ENCODE assay signal across 8 mouse cellular contexts in genomic region chr12:88419912-88420621, GRCm38 (mm10). TPM values are rescaled to one million over a fixed set of nuclear protein-coding genes. Genes with fewer than 3 reads are reported as not detected.
A peak's percentile ranks its signal among the peaks of the same experiment; 100 is the strongest.
DNase-seq lines count a peak whose midpoint lies in the region; ATAC-seq lines count a peak whose summit lies in the region.

No protein-coding gene starts in this region.

- no peaks in the 10 kb centered on the region for H3K27me3 ChIP-seq in forebrain, embryonic 13.5 days
- no peaks in the 10 kb centered on the region for H3K27me3 ChIP-seq in forebrain, embryonic 12.5 days
- no peaks in the 10 kb centered on the region for H3K27me3 ChIP-seq in neural tube, embryonic 13.5 days
- H3K27me3 ChIP-seq in hindbrain, embryonic 14.5 days (ENCODE audit: control insufficient read depth, insufficient read depth, low read length), result no peaks in the 10 kb centered on the region

- H3K27ac ChIP-seq in forebrain, embryonic 13.5 days, result no peak overlapping the region; the same call in 1 of the 2 replicates
- H3K27ac ChIP-seq in forebrain, embryonic 12.5 days, result no peak overlapping the region
- peak overlapping the region; percentile 40; the same call in 1 of the 2 replicates for H3K27ac ChIP-seq in neural tube, embryonic 13.5 days (replicated peaks)
- no peak overlapping the region for H3K27ac ChIP-seq in hindbrain, embryonic 14.5 days

- H3K4me3 ChIP-seq in forebrain, embryonic 13.5 days, result no peak overlapping the region
- no peak overlapping the region for H3K4me3 ChIP-seq in forebrain, embryonic 12.5 days (replicated peaks)
- H3K4me3 ChIP-seq in neural tube, embryonic 13.5 days, result no peak overlapping the region
- no peak overlapping the region for H3K4me3 ChIP-seq in hindbrain, embryonic 14.5 days (replicated peaks; ENCODE audit: low read length)

- 0 out of 2 replicates have a peak, but pooled peaks cover 5% of the 10 kb centered on the region for H3K4me1 ChIP-seq in forebrain, embryonic 13.5 days
- H3K4me1 ChIP-seq in forebrain, embryonic 12.5 days, result peaks cover 5% of the 10 kb centered on the region; the same call in 1 of the 2 replicates
- peaks cover 18% of the 10 kb centered on the region for H3K4me1 ChIP-seq in neural tube, embryonic 13.5 days (replicated peaks)
- peaks cover 8% of the 10 kb centered on the region; the same call in 1 of the 2 replicates for H3K4me1 ChIP-seq in hindbrain, embryonic 14.5 days (replicated peaks; ENCODE audit: control insufficient read depth, insufficient read depth, low read length)

- H3K36me3 ChIP-seq in forebrain, embryonic 13.5 days (ENCODE audit: poor library complexity, severe bottlenecking), result no peaks in the 10 kb centered on the region
- H3K36me3 ChIP-seq in forebrain, embryonic 12.5 days (replicated peaks), result no peaks in the 10 kb centered on the region
- no peaks in the 10 kb centered on the region for H3K36me3 ChIP-seq in neural tube, embryonic 13.5 days
- H3K36me3 ChIP-seq in hindbrain, embryonic 14.5 days (replicated peaks; ENCODE audit: control insufficient read depth, insufficient read depth), result 0 out of 2 replicates have a peak, but pooled peaks cover 4% of the 10 kb centered on the region

- ATAC-seq in forebrain, embryonic 13.5 days, result peak; percentile 23; the same call in 1 of the 2 replicates
- ATAC-seq in forebrain, embryonic 12.5 days (ENCODE audit: low FRiP score), result no peak
- peak; percentile 52; the same call in 1 of the 2 replicates for ATAC-seq in neural tube, embryonic 13.5 days (ENCODE audit: low read depth)
- peak; percentile 46; the same call in 1 of the 2 replicates for ATAC-seq in hindbrain, embryonic 14.5 days (ENCODE audit: low FRiP score)
- no peak for ATAC-seq in inflammation-experienced regulatory T-cells, adult 6 months

- 82% methylated on average over 12 of the region's 12 CpGs for WGBS in forebrain, embryonic 13.5 days
- 81% methylated on average over 12 of the region's 12 CpGs for WGBS in forebrain, embryonic 12.5 days
- 62% methylated on average over 12 of the region's 12 CpGs for WGBS in neural tube, embryonic 13.5 days
- 67% methylated on average over 12 of the region's 12 CpGs for WGBS in hindbrain, embryonic 14.5 days

- DNase-seq in neural tube, embryonic 10.5 days (ENCODE audit: extremely low spot score, low spot score), result no peak
- DNase-seq in hindbrain, embryonic 14.5 days (ENCODE audit: low spot score), result no peak
- DNase-seq in lung, postnatal 10 days, result peak; percentile 21
- DNase-seq in urinary bladder, postnatal 14 days (ENCODE audit: low spot score), result no peak

- H3K9ac ChIP-seq in forebrain, embryonic 13.5 days, result no peak overlapping the region
- no peak overlapping the region for H3K9ac ChIP-seq in forebrain, embryonic 12.5 days
- H3K9ac ChIP-seq in neural tube, embryonic 13.5 days, result no peak overlapping the region
- H3K9ac ChIP-seq in hindbrain, embryonic 14.5 days, result no peak overlapping the region

- H3K9me3 ChIP-seq in forebrain, embryonic 13.5 days (replicated peaks), result no peaks in the 10 kb centered on the region
- H3K9me3 ChIP-seq in forebrain, embryonic 12.5 days, result no peaks in the 10 kb centered on the region
- no peaks in the 10 kb centered on the region for H3K9me3 ChIP-seq in neural tube, embryonic 13.5 days
- H3K9me3 ChIP-seq in hindbrain, embryonic 14.5 days (ENCODE audit: control insufficient read depth, low read length), result no peaks in the 10 kb centered on the region

- no peak overlapping the region for H3K4me2 ChIP-seq in forebrain, embryonic 13.5 days
- H3K4me2 ChIP-seq in forebrain, embryonic 12.5 days, result no peak overlapping the region
- H3K4me2 ChIP-seq in neural tube, embryonic 13.5 days, result no peak overlapping the region
- H3K4me2 ChIP-seq in hindbrain, embryonic 14.5 days (replicated peaks), result no peak overlapping the region

RNA-seq across cellular contexts. Expression of gene Adck1, which starts 59.7 kb away (rescaled TPM):
- 20.2 and 25.6 TPM in 2 replicates for polyA plus RNA-seq in forebrain, embryonic 13.5 days (2015; fragmentation: Nextera tagmentation; extraction: Ambion mirVana)
- 20.9 and 21.4 TPM in 2 replicates for polyA plus RNA-seq in forebrain, embryonic 12.5 days (2016; fragmentation: Nextera tagmentation; extraction: Ambion mirVana)
- 26.3 and 28.5 TPM in 2 replicates for polyA plus RNA-seq in neural tube, embryonic 13.5 days (2015; fragmentation: Nextera tagmentation; extraction: Ambion mirVana)
- polyA plus RNA-seq in hindbrain, embryonic 14.5 days (2014; fragmentation: Nextera tagmentation; extraction: Ambion mirVana), result 31.3 and 33.9 TPM in 2 replicates
- polyA plus RNA-seq in inflammation-experienced regulatory T-cells, adult 6 months (2017; shearing (Covaris generic)), result 10 to 100 TPM in 2 of 3 experiments, 1 to 10 TPM in 1; 7.9 to 10.8 (median 10.8) TPM

Comparison
In these comparisons a context has a peak if more than half of its experiments do, and no peak if none do; other contexts are left out.
1. ATAC-seq: peak in forebrain, embryonic 13.5 days (single experiment), neural tube, embryonic 13.5 days (single experiment) and hindbrain, embryonic 14.5 days (single experiment); none in forebrain, embryonic 12.5 days (single experiment) and inflammation-experienced regulatory T-cells, adult 6 months (single experiment).